Mouse (Mus musculus): ENCODE data around the gene Grin1. TPM values are rescaled to one million over a fixed set of nuclear protein-coding genes. Genes with fewer than 3 reads are reported as not detected.
"Not testable (repeated sequence)": the region's sequence is repeated elsewhere in the genome, so short reads cannot be mapped to it uniquely, and the experiment has no call there.

Gene Grin1
- total RNA-seq, 2 experiments from 2014 or later = not detected

DNA sequence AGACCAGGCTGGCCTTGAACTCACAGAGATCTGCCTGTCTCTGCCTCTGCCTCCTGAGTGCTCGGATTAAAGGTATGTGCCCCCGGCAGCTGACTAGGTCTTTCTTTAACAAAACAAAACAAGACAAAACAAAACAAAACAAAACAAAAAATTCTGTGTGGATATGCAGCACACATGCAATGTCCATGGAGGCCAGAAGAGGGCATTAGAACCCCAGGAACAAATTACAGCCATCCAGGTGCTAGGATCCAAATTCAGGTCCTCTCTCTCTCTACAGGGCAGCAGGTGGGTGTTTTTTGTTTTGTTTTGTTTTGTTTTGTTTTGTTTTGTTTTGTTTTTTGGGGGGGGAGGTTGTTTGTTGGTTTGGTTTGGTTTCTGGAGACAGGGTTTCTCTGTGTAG, 60.1 kb downstream of the Grin1 start:
- no peak for ATAC-seq (replicated peaks; ENCODE audit: poor library complexity)

DNA sequence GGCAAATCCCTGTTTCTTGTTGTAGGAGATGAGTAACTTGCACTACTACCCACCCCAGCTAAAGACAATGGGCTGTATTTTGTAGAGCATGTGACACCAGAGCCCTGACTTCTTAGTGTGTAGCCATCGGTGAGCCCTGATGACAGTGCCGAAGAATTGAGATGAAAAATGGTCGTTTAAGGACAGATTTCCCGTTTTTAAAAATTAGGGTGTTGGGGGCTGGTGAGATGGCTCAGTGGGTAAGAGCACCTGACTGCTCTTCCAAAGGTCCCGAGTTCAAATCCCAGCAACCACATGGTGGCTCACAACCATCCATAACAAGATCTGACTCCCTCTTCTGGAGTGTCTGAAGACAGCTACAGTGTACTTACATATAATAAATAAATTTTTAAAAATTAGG, 61.7 kb downstream of the Grin1 start:
- not testable (repeated sequence) for ATAC-seq (replicated peaks; ENCODE audit: poor library complexity)

DNA sequence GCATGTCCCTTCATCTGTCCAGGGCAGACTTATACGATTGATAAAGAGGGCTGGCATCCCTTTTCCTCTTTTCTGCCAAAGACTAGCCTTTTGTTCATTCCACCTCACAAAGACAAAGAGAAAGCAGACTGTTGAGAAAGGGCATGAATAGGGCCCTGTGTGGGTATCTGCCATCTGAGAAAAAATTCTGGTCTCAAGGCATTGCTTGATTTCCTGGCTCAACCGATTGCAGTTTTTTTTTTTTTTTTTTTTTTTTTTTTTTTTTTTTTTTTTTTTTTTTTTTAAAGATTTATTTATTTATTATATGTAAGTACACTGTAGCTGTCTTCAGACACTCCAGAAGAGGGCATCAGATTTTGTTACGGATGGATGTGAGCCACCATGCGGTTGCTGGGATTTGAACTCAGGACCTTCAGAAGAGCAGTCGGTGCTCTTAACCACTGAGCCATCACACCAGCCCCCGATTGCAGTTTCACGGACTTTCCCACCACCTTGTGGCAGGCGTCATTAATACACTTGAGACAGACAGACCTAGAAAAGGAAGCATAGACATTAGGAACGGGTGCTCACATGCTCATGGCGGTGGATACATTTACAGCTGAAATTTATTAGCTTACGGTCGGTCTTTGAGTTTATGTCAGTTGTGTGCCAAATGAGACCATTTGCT, 62.4 kb downstream of the Grin1 start:
- peak; percentile 76 for ATAC-seq (replicated peaks; ENCODE audit: poor library complexity)

DNA sequence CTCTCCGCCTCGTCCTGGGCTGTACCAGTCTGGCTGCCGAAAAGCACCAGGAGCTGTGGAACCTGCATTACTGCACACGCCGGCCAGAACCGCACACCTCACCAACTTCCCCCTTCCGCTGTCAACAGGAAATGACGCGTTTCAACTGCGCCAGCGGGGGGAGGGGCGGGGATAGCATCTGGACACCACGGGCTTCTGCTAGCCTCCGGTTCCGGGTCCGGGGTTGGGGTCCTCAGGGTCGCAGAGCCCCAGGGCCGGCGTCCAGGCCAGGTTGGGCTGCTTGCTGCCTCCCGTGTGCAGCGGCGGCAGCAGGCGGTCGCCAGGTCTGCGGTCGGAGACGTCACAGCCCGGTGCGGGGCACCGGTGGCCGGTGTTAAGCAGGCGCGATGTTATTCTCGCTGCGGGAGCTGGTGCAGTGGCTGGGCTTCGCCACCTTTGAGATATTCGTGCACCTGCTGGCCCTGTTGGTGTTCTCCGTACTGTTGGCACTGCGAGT, 63.7 kb downstream of the Grin1 start, which contains the start of gene Tmem203:
TSS of gene Tmem203 (plus strand) at position 156 of the 496 bp plus-strand sequence.
- peak; percentile 91 for ATAC-seq (replicated peaks; ENCODE audit: poor library complexity)

DNA sequence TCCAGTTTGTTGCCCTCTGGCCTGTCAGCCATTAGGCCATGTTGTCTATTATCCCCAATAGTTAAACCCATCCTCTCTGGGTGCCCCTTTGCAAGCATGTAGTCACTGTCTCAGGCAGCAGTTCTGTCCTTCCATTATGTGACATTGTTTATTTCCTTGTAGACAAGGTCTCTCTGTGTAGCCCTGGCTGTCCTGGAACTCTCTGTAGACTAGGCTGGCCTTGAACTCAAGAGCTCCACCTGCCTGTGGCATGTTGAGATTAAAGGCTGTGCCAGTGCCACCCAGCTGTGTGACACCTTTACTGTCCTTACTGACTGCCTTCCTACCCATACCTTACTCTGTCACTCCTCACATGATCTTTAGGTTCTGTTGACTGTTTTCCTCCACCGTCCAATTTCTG, 66.7 kb downstream of the Grin1 start:
- peak; percentile 35; the same call in 1 of the 2 replicates for ATAC-seq (replicated peaks; ENCODE audit: poor library complexity)

DNA sequence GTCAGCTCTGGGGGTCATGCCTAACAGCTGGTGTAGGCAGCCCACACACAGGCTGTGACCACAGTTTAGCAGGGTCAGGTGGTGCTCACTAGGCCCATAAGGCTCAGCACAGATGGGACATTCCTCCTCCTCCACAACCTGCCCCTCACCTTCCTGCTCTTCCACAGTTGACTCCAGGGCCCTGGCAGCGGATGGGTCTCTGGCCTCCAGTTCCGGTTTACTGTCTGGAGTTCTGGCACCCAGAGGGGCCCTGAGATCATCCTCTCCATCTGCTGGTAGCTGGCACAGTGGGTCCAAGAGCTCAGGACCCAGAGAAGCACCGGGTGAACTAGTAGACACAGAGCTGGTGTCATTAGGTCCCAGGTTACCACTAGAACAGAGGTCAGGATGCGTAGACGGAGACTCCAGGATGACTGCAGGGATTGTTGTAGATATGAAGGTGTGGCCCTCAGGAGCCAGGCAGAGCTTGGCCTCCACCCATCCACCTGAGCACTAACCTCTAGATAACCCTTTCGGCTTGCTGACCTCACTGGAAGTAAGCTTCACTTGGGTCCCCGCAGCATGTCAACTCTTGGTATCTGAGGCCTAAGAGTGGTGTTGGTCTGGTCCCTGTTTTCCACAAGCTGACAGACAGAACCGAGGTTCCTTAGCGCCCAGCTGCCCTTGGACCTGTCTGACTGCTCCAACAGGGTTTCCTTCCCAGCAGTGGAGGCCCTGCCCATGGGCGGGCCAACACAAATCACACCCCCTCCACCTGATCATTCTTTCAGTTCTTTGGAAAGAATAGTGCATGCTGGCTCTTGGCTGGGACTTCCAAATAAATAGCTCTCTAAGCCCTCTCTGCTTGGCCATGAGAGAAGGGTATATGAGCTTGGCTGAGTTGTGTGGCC, 72.6 kb downstream of the Grin1 start, which contains the start of gene AL732309.1:
TSS of gene AL732309.1 (minus strand) at position 681 of the 890 bp plus-strand sequence.
- ATAC-seq (replicated peaks; ENCODE audit: poor library complexity) = no peak

DNA sequence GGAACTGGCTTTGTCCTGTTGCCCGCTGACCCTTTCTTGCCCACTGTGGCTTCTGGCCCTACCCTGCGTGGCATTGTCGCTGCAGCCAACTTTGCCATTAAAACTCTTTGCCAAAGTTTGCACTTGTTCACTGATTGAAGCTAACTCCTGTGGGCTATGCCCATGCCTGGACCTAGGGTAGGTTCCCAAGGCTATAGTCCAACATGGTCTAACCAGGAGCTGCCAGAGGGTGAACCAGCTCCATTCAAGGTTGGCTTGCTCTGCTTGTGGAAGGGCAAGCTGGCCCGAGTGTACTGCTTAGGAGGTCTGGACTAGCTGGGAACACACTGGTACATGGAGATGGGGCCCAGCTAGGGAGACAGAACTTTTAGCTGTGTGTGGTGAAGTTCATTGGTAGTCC, 74.8 kb downstream of the Grin1 start:
- no peak for ATAC-seq (replicated peaks; ENCODE audit: poor library complexity)

DNA sequence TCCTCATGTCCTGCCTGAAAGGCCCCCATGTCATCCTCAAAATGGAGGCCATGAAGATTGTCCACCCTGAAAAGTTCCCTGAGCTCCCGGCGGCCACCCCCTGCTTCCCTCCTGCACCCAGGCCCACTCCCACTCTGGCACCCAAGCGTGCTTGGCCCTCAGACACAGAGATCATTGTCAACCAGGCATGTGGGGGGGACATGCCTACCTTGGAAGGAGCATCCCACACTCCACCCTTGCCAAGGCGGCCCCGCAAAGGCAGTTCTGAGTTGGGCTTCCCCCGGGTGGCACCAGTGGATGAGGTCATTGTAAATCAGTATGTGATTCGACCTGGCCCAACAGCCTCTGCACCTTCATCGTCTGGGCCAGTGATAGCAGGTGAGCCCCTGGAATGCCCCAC, 75.6 kb downstream of the Grin1 start:
- no peak for ATAC-seq (replicated peaks; ENCODE audit: poor library complexity)

DNA sequence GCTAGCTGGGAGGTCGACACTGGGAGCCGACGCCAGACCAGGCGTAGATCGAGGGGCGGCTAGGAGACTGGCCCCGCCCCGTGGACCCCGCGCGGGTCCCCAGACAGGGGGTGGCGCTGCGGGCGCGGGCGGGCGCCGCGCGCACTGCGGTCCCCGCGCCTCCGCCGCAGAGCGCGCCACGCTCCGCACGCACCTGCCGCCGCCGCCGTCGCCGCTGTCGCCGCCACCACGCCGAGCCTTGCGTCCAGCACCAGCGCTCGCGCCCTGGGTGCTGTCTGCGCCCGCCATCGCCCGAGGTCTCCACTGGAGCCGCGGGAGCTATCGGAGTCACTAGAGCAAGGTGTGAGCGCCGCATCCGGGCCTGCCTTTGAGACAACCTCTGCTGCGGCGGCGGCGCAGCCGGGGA, 76.9 kb downstream of the Grin1 start, which contains the start of the genes Rnf208 and Cysrt1:
TSS of gene Rnf208 (plus strand) at position 155 of the 406 bp plus-strand sequence.
TSS of gene Cysrt1 (minus strand) at position 352 of the 406 bp plus-strand sequence.
- no peak for ATAC-seq (replicated peaks; ENCODE audit: poor library complexity)

DNA sequence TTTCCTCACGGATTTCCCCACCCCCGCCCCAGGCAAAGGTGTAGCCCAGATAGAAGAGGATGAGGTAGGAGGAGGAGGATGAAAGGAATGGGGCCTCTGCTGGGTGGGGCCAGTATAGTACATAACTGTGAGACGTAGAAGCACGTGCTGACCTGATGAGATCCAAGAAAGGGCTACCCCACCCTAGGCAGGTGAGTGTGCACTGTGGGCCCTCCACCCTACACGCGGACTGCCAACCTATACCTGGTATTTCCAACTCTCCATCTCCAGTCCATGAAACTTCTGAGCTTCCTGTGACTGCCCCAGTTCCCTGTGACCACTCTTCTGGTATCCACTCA, 77.6 kb downstream of the Grin1 start:
- no peak for ATAC-seq (replicated peaks; ENCODE audit: poor library complexity)

Other genes starting within 250 kb of the Grin1 start
Only the 30 nearest of the 35 such genes appear.
- 0.42 and 0.51 TPM in 2 replicates for gene Nrarp, start 138.4 kb downstream of the Grin1 start, total RNA-seq (2015)
- 0.78 and 1.3 TPM in 2 replicates for gene Nrarp, start 138.4 kb downstream of the Grin1 start, total RNA-seq (2017)
- 11.4 and 12.5 TPM in 2 replicates for gene Tor4a, start 122.3 kb downstream of the Grin1 start, total RNA-seq (2015)
- 16.1 and 17.6 TPM in 2 replicates for gene Tor4a, start 122.3 kb downstream of the Grin1 start, total RNA-seq (2017)
- gene Nelfb, start 107.7 kb downstream of the Grin1 start, total RNA-seq (2015) = 23.7 and 28.9 TPM in 2 replicates
- gene Nelfb, start 107.7 kb downstream of the Grin1 start, total RNA-seq (2017) = 35.8 and 38.7 TPM in 2 replicates
- gene Stpg3, start 104.5 kb downstream of the Grin1 start, total RNA-seq (2015) = 0.30 TPM in 1 of 2 replicates, not detected in the other
- 0.54 TPM in 1 of 2 replicates, not detected in the other for gene Stpg3, start 104.5 kb downstream of the Grin1 start, total RNA-seq (2017)
- gene Fam166a, start 100.4 kb downstream of the Grin1 start, total RNA-seq (2015) = not detected in 2 replicates
- not detected in 2 replicates for gene Fam166a, start 100.4 kb downstream of the Grin1 start, total RNA-seq (2017)
- 435 and 440 TPM in 2 replicates for gene Tubb4b, start 94.5 kb downstream of the Grin1 start, total RNA-seq (2015)
- 571 and 580 TPM in 2 replicates for gene Tubb4b, start 94.5 kb downstream of the Grin1 start, total RNA-seq (2017)
- not detected in 2 replicates for gene Slc34a3, start 84.8 kb downstream of the Grin1 start, total RNA-seq (2015)
- gene Slc34a3, start 84.8 kb downstream of the Grin1 start, total RNA-seq (2017) = not detected in 2 replicates
- not detected in 2 replicates for gene Rnf224, start 82.4 kb downstream of the Grin1 start, total RNA-seq (2015)
- gene Rnf224, start 82.4 kb downstream of the Grin1 start, total RNA-seq (2017) = 0.25 TPM in 1 of 2 replicates, not detected in the other
- 0.69 TPM in 1 of 2 replicates, not detected in the other for gene Rnf208, start 76.9 kb downstream of the Grin1 start, total RNA-seq (2015)
- 0.29 TPM in 1 of 2 replicates, not detected in the other for gene Rnf208, start 76.9 kb downstream of the Grin1 start, total RNA-seq (2017)
- not detected in 2 replicates for gene Cysrt1, start 76.7 kb downstream of the Grin1 start, total RNA-seq (2015)
- gene Cysrt1, start 76.7 kb downstream of the Grin1 start, total RNA-seq (2017) = not detected in 2 replicates
- 3.9 and 5.0 TPM in 2 replicates for gene AL732309.1, start 72.3 kb downstream of the Grin1 start, total RNA-seq (2015)
- gene AL732309.1, start 72.3 kb downstream of the Grin1 start, total RNA-seq (2017) = 3.2 and 3.8 TPM in 2 replicates
- gene Tmem203, start 63.7 kb downstream of the Grin1 start, total RNA-seq (2015) = 11.4 and 12.8 TPM in 2 replicates
- 9.6 and 9.8 TPM in 2 replicates for gene Tmem203, start 63.7 kb downstream of the Grin1 start, total RNA-seq (2017)
- 7.9 and 13.3 TPM in 2 replicates for gene Tprn, start 56.6 kb downstream of the Grin1 start, total RNA-seq (2015)
- gene Tprn, start 56.6 kb downstream of the Grin1 start, total RNA-seq (2017) = 7.6 and 9.2 TPM in 2 replicates
- 136 and 148 TPM in 2 replicates for gene Ssna1, start 46.7 kb downstream of the Grin1 start, total RNA-seq (2015)
- gene Ssna1, start 46.7 kb downstream of the Grin1 start, total RNA-seq (2017) = 71.3 and 92.7 TPM in 2 replicates
- gene Anapc2, start 46.7 kb downstream of the Grin1 start, total RNA-seq (2015) = 28.3 and 34.4 TPM in 2 replicates
- gene Anapc2, start 46.7 kb downstream of the Grin1 start, total RNA-seq (2017) = 36.5 and 42.4 TPM in 2 replicates
- gene Tmem210, start 31.0 kb downstream of the Grin1 start, total RNA-seq (2015) = not detected in 2 replicates
- gene Tmem210, start 31.0 kb downstream of the Grin1 start, total RNA-seq (2017) = not detected in 2 replicates
- gene Lrrc26, start 29.3 kb downstream of the Grin1 start, total RNA-seq (2015) = not detected in 2 replicates
- not detected in 2 replicates for gene Lrrc26, start 29.3 kb downstream of the Grin1 start, total RNA-seq (2017)
- 19.1 and 23.4 TPM in 2 replicates for gene Man1b1, start 13.2 kb upstream of the Grin1 start, total RNA-seq (2015)
- gene Man1b1, start 13.2 kb upstream of the Grin1 start, total RNA-seq (2017) = 42.5 and 52.1 TPM in 2 replicates
- 15.8 and 16.3 TPM in 2 replicates for gene Dpp7, start 37.2 kb upstream of the Grin1 start, total RNA-seq (2015)
- 19.1 and 32.9 TPM in 2 replicates for gene Dpp7, start 37.2 kb upstream of the Grin1 start, total RNA-seq (2017)
- 42.2 and 60.4 TPM in 2 replicates for gene Uap1l1, start 46.5 kb upstream of the Grin1 start, total RNA-seq (2015)
- gene Uap1l1, start 46.5 kb upstream of the Grin1 start, total RNA-seq (2017) = 13.6 and 14.5 TPM in 2 replicates
- 6.0 and 10.8 TPM in 2 replicates for gene Sapcd2, start 53.1 kb upstream of the Grin1 start, total RNA-seq (2015)
- gene Sapcd2, start 53.1 kb upstream of the Grin1 start, total RNA-seq (2017) = 5.8 and 6.7 TPM in 2 replicates
- gene Entpd2, start 76.7 kb upstream of the Grin1 start, total RNA-seq (2015) = not detected in 2 replicates
- gene Entpd2, start 76.7 kb upstream of the Grin1 start, total RNA-seq (2017) = not detected in 2 replicates
- 1.5 TPM in 1 of 2 replicates, not detected in the other for gene Npdc1, start 80.2 kb upstream of the Grin1 start, total RNA-seq (2015)
- gene Npdc1, start 80.2 kb upstream of the Grin1 start, total RNA-seq (2017) = 0.27 TPM in 1 of 2 replicates, not detected in the other
- 11.1 and 12.5 TPM in 2 replicates for gene Fut7, start 104.1 kb upstream of the Grin1 start, total RNA-seq (2015)
- gene Fut7, start 104.1 kb upstream of the Grin1 start, total RNA-seq (2017) = 21.4 and 24.2 TPM in 2 replicates
- gene Abca2, start 109.5 kb upstream of the Grin1 start, total RNA-seq (2015) = 66.7 and 70.5 TPM in 2 replicates
- 26.9 and 29.5 TPM in 2 replicates for gene Abca2, start 109.5 kb upstream of the Grin1 start, total RNA-seq (2017)
- not detected in 2 replicates for gene Clic3, start 137.7 kb upstream of the Grin1 start, total RNA-seq (2015)
- 0.27 TPM in 1 of 2 replicates, not detected in the other for gene Clic3, start 137.7 kb upstream of the Grin1 start, total RNA-seq (2017)
- 32.8 and 40.9 TPM in 2 replicates for gene Paxx, start 141.9 kb upstream of the Grin1 start, total RNA-seq (2015)
- gene Paxx, start 141.9 kb upstream of the Grin1 start, total RNA-seq (2017) = 15.3 and 21.3 TPM in 2 replicates
- 0.42 TPM in 1 of 2 replicates, not detected in the other for gene Ptgds, start 150.9 kb upstream of the Grin1 start, total RNA-seq (2015)
- gene Ptgds, start 150.9 kb upstream of the Grin1 start, total RNA-seq (2017) = not detected in 2 replicates
- gene Lcn12, start 174.7 kb upstream of the Grin1 start, total RNA-seq (2015) = 0.27 TPM in 1 of 2 replicates, not detected in the other
- not detected in 2 replicates for gene Lcn12, start 174.7 kb upstream of the Grin1 start, total RNA-seq (2017)
- gene Fbxw5, start 181.6 kb upstream of the Grin1 start, total RNA-seq (2015) = 27.1 and 27.6 TPM in 2 replicates
- gene Fbxw5, start 181.6 kb upstream of the Grin1 start, total RNA-seq (2017) = 25.1 and 27.4 TPM in 2 replicates

Data from megakaryocyte progenitor cell, adult 5-6 weeks (primary cell).